Mouse (Mus musculus) E14TG2a.4 (cell line): Measurements from ENCODE around the gene Fbxo17.

Experiments used
- CTCF ChIP-seq: conservative IDR thresholded peaks from 2 replicates; pipeline ENCODE4 v1.5.1; 2014; ENCODE audit warnings: low read length
- POU5F1 ChIP-seq: IDR thresholded peaks from 2 replicates; pipeline ENCODE4 v1.6.1; 2014; ENCODE audit warnings: low read length, borderline replicate concordance

DNA sequence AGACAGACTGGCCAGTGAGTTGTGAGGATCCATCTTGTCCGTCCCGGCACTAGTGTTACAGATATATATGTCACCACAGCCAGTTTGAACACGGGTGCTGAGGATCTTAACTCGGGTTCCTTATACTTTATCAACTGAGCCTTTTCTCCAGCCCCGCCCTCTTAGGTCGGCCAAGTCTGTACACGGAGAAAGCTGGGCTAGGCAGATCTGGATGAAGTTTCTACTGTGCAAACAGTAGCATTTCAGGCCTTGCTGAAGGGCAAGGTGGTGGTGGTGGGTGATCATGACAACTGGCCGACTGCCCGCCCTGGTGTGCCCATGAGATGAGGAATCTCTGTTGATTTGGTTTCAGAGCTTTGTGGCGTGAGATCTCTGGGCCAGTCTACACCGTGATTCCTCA lies 19.3 kb upstream of the Fbxo17 start:
- TF ChIP-seq CTCF, result no peak
- no peak for TF ChIP-seq POU5F1
